9 mouse cellular contexts compared by ENCODE assay signal in the genomic region with DNA sequence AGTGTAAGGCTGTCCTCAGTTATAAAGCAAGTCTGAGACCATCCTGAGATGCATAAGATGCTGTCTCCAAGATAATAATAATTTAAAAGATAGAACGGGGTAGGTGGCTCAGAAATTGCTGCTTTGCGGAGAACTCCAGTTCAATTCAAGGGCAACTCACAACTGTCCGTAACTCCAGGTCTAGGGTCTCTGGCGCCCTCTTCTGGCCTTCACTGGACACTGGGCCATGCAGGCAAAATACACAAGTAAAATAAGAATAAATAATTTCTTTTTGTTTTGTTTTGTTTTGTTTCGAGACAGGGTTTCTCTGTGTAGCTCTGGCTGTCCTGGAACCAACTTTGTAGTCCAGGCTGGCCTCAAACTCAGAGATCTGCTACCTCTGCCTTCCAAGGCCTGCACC. TPM values are rescaled to one million over a fixed set of nuclear protein-coding genes. Genes with fewer than 3 reads are reported as not detected.
A peak's percentile ranks its signal among the peaks of the same experiment; 100 is the strongest.
DNase-seq lines count a peak whose midpoint lies in the region; ATAC-seq and TF ChIP-seq lines count a peak whose summit lies in the region.
"Had no signal": no experiment of that assay in that cellular context is flagged by ENCODE, and none has a peak within 500 bp of the region (broad histone marks: within the 10 kb centered on the region; RNA-seq: fewer than 3 reads in every experiment).

No protein-coding gene starts in this region.

- H3K4me1 ChIP-seq in intestine, postnatal 0 days (replicated peaks; ENCODE audit: control insufficient read depth, insufficient read depth, low read length) = no peaks in the 10 kb centered on the region
- H3K4me1 ChIP-seq in intestine, embryonic 15.5 days (replicated peaks) = no peaks in the 10 kb centered on the region
- peaks cover 2% of the 10 kb centered on the region; the same call in 1 of the 2 replicates for H3K4me1 ChIP-seq in cortical plate, adult 2 months (ENCODE audit: control insufficient read depth, insufficient read depth, low read length)

- no peaks in the 10 kb centered on the region for H3K27me3 ChIP-seq in intestine, postnatal 0 days (replicated peaks; ENCODE audit: control insufficient read depth, insufficient read depth, low read length)
- no peaks in the 10 kb centered on the region for H3K27me3 ChIP-seq in intestine, embryonic 15.5 days (replicated peaks)

- H3K9ac ChIP-seq in intestine, postnatal 0 days (ENCODE audit: low read depth, low read length) = no peak overlapping the region
- no peak overlapping the region for H3K9ac ChIP-seq in intestine, embryonic 15.5 days

- TF ChIP-seq CTCF in intestine, postnatal 0 days (IDR thresholded peaks at IDR 0.05; ENCODE audit: low read depth) = peak; percentile 88
- peak; percentile 75 for TF ChIP-seq CTCF in cortical plate, adult 2 months (IDR thresholded peaks at IDR 0.05; ENCODE audit: extremely low read depth, insufficient read depth, low read length)

- no peak overlapping the region for H3K4me2 ChIP-seq in intestine, postnatal 0 days (replicated peaks; ENCODE audit: low read depth)
- no peak overlapping the region for H3K4me2 ChIP-seq in intestine, embryonic 15.5 days (replicated peaks)

- TF ChIP-seq POLR2A in cortical plate, adult 2 months (IDR thresholded peaks at IDR 0.05; ENCODE audit: extremely low read depth, insufficient read depth, low read length) = no peak

- no peaks in the 10 kb centered on the region for H3K36me3 ChIP-seq in intestine, postnatal 0 days (ENCODE audit: control insufficient read depth, insufficient read depth)
- no peaks in the 10 kb centered on the region for H3K36me3 ChIP-seq in intestine, embryonic 15.5 days

- 0 out of 2 replicates have a peak, but pooled peaks have one; percentile 29 for ATAC-seq in intestine, postnatal 0 days
- ATAC-seq in intestine, embryonic 15.5 days = no peak

- WGBS in intestine, postnatal 0 days = 17% methylated on average over 5 of the region's 5 CpGs
- 14% methylated on average over 5 of the region's 5 CpGs for WGBS in intestine, embryonic 15.5 days

- peak; percentile 70 for DNase-seq in CD4-positive helper T cell, adult 2 months (ENCODE audit: low read depth, low spot score)
- peak; percentile 70 for DNase-seq in T-cell, adult 2 months (ENCODE audit: low spot score)
- DNase-seq in kidney, postnatal 36 days = peak; percentile 74 to 91
- peak; percentile 69 for DNase-seq in ovary, postnatal 14 days (ENCODE audit: low spot score)
- DNase-seq in layer of hippocampus, adult 9-10 months (ENCODE audit: low spot score) = no peak

- H3K4me3 ChIP-seq in intestine, postnatal 0 days (ENCODE audit: low read depth, low read length) = no peak overlapping the region
- no peak overlapping the region for H3K4me3 ChIP-seq in intestine, embryonic 15.5 days (replicated peaks)
- no peak overlapping the region for H3K4me3 ChIP-seq in cortical plate, adult 2 months (ENCODE audit: insufficient read depth, low read length)
- H3K4me3 ChIP-seq: erythroblast, embryonic 14.5 days had no signal

- no peaks in the 10 kb centered on the region for H3K9me3 ChIP-seq in intestine, postnatal 0 days (ENCODE audit: control insufficient read depth)
- H3K9me3 ChIP-seq in intestine, embryonic 15.5 days = no peaks in the 10 kb centered on the region

- H3K27ac ChIP-seq in intestine, postnatal 0 days (ENCODE audit: low read depth, low read length) = no peak overlapping the region
- H3K27ac ChIP-seq in intestine, embryonic 15.5 days = no peak overlapping the region
- no peak overlapping the region for H3K27ac ChIP-seq in cortical plate, adult 2 months (ENCODE audit: insufficient read depth, low read length)

RNA-seq across cellular contexts. Expression of a gene that starts 4.7 kb away (rescaled TPM):
- 1.0 and 1.2 TPM in 2 replicates for polyA plus RNA-seq in intestine, postnatal 0 days (2015; fragmentation: Nextera tagmentation; extraction: Ambion mirVana)
- polyA plus RNA-seq in intestine, embryonic 15.5 days (2015; fragmentation: Nextera tagmentation; extraction: Ambion mirVana) = 1.4 and 1.5 TPM in 2 replicates
- polyA plus RNA-seq in cortical plate, adult 2 months (2012; rRNA removed) = 49.2 and 52.7 TPM in 2 replicates
- polyA plus RNA-seq: erythroblast, embryonic 14.5 days had no signal

RNA-seq across cellular contexts. Expression of a gene that starts 7.7 kb away (rescaled TPM):
- polyA plus RNA-seq in intestine, postnatal 0 days (2015; fragmentation: Nextera tagmentation; extraction: Ambion mirVana) = 39.8 and 49.2 TPM in 2 replicates
- 42.4 and 42.6 TPM in 2 replicates for polyA plus RNA-seq in intestine, embryonic 15.5 days (2015; fragmentation: Nextera tagmentation; extraction: Ambion mirVana)
- 8.9 and 9.3 TPM in 2 replicates for polyA plus RNA-seq in cortical plate, adult 2 months (2012; rRNA removed)
- polyA plus RNA-seq: erythroblast, embryonic 14.5 days had no signal

RNA-seq across cellular contexts. Expression of a gene that starts 45.4 kb away (rescaled TPM):
- 15.4 and 39.1 TPM in 2 replicates for polyA plus RNA-seq in intestine, postnatal 0 days (2015; fragmentation: Nextera tagmentation; extraction: Ambion mirVana)
- polyA plus RNA-seq in intestine, embryonic 15.5 days (2015; fragmentation: Nextera tagmentation; extraction: Ambion mirVana) = 4.4 and 4.5 TPM in 2 replicates
- 0.02 and 0.06 TPM in 2 replicates for polyA plus RNA-seq in cortical plate, adult 2 months (2012; rRNA removed)
- polyA plus RNA-seq: erythroblast, embryonic 14.5 days had no signal

Comparison
In these comparisons a context has a peak if more than half of its experiments do, and no peak if none do; other contexts are left out.
1. RNA of a gene that starts 4.7 kb away (polyA plus RNA-seq): 49.2 to 52.7 TPM in cortical plate, adult 2 months; 1.4 to 1.5 TPM in intestine, embryonic 15.5 days and 1.0 to 1.2 TPM in intestine, postnatal 0 days; every median in the first group is over 10 times any median in the second.